Mouse (Mus musculus) ES-E14 (cell line): ENCODE data around the gene Rbm15b. TPM values are rescaled to one million over a fixed set of nuclear protein-coding genes. Genes with fewer than 3 reads are reported as not detected.

Experiments used
- DNase-seq: peaks from one replicate; pipeline ENCODE4 v3.0.0-alpha.2; 2013; ENCODE audit warnings: low read depth, low spot score
- H3K27ac ChIP-seq: 2 replicates; pipeline ENCODE4 v1.5.1; 2012; ENCODE audit warnings: low read depth, mild to moderate bottlenecking, low read length, moderate library complexity, mixed read lengths; ENCODE audit not compliant: poor library complexity, insufficient read depth, severe bottlenecking
- H3K36me3 ChIP-seq: 2 replicates; pipeline ENCODE4 v1.6.1; 2012; ENCODE audit warnings: mild to moderate bottlenecking, low read length, moderate library complexity, mixed read lengths; ENCODE audit not compliant: control insufficient read depth, poor library complexity, insufficient read depth, severe bottlenecking
- H3K4me1 ChIP-seq, 2 experiments: fragments of 150-350 bp in 1 of 2; sonication (generic) in 1 of 2; 2 replicates each; pipeline ENCODE4 v1.6.1; 2012; ENCODE audit warnings: low read length in 2 of 2, mild to moderate bottlenecking in 1 of 2, mixed read lengths in 1 of 2; ENCODE audit not compliant: control insufficient read depth in 2 of 2, insufficient read depth in 2 of 2, poor library complexity in 1 of 2
- H3K4me3 ChIP-seq, 2 experiments: fragments of 150-350 bp in 1 of 2; sonication (generic) in 1 of 2; 2 replicates each; pipeline ENCODE4 v1.5.1; 2012; ENCODE audit warnings: low read length in 2 of 2, low read depth in 1 of 2, mild to moderate bottlenecking in 1 of 2, mixed read lengths in 1 of 2; ENCODE audit not compliant: insufficient read depth in 1 of 2, poor library complexity in 1 of 2, severe bottlenecking in 1 of 2
- H3K9ac ChIP-seq: 2 replicates; pipeline ENCODE4 v1.6.1; 2012; ENCODE audit warnings: low read depth, mild to moderate bottlenecking, low read length, mixed read lengths; ENCODE audit not compliant: poor library complexity, insufficient read depth, severe bottlenecking
- H3K9me3 ChIP-seq: fragments of 150-350 bp; sonication (generic); 2 replicates; pipeline ENCODE4 v1.6.1; 2012; ENCODE audit warnings: low read depth, mild to moderate bottlenecking, low read length; ENCODE audit not compliant: control insufficient read depth, insufficient read depth
- CHD2 ChIP-seq: IDR thresholded peaks from 2 replicates; pipeline ENCODE4 v1.6.1; 2014; ENCODE audit warnings: mild to moderate bottlenecking, low read depth, low read length, inconsistent platforms
- HCFC1 ChIP-seq: IDR thresholded peaks from 2 replicates; pipeline ENCODE4 v1.6.1; 2012; ENCODE audit warnings: low read length, inconsistent platforms, borderline replicate concordance; ENCODE audit not compliant: insufficient read depth
- MAFK ChIP-seq: IDR thresholded peaks from 2 replicates; pipeline ENCODE4 v1.6.1; 2014; ENCODE audit warnings: mild to moderate bottlenecking, low read depth, low read length, inconsistent platforms; ENCODE audit not compliant: insufficient read depth
- ZC3H11A ChIP-seq: IDR thresholded peaks from 2 replicates; pipeline ENCODE4 v1.6.1; 2012; ENCODE audit warnings: low read depth, mild to moderate bottlenecking, inconsistent platforms, low read length, borderline replicate concordance
- ZNF384 ChIP-seq: IDR thresholded peaks from 2 replicates; pipeline ENCODE4 v1.6.1; 2012; ENCODE audit warnings: low read depth, low read length, inconsistent platforms
- in situ Hi-C, 2 experiments: fragments of 600-800 bp; cut with MboI; formaldehyde crosslinking; loops; one replicate each; pipeline ENCODE4 v1.15.1; 2025; ENCODE audit warnings: low sequenced_read_pairs in 2 of 2, inconsistent platforms in 1 of 2; ENCODE audit not compliant: unreplicated experiment in 2 of 2
- total RNA-seq: library from RNA; depleted of rRNA; stranded (reverse); fragments of 300-350 nt; gene quantifications from 2 replicates; pipeline ENCODE4 v1.2.3, GENCODE M21; 2012

Gene Rbm15b
- total RNA-seq, 1 experiment: 42.3 TPM

DNA sequence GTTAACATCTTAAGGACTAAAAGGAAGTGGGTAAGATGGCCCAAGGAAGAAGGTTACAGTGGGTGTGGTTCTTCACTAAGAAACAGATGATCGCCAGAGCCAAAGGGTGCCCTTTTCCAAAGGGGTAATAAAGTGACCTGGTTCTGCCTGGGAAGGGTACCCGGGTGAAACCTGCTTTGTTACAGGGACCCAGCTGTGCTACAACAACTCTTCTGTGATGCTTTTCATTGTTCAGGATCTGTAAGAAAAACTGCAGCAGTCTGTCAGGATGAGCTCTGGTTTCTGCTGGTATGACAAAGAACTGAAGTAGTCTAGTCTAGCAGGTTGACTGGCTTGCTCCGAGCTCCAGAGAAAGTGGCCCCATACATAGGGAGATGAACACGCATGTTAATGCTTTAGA is 5.1 kb downstream of the Rbm15b start:
- H3K27ac ChIP-seq: no peak overlapping the region
- TF ChIP-seq HCFC1 (no peak), CHD2 (no peak), ZC3H11A (no peak), MAFK (no peak), ZNF384 (no peak)

DNA sequence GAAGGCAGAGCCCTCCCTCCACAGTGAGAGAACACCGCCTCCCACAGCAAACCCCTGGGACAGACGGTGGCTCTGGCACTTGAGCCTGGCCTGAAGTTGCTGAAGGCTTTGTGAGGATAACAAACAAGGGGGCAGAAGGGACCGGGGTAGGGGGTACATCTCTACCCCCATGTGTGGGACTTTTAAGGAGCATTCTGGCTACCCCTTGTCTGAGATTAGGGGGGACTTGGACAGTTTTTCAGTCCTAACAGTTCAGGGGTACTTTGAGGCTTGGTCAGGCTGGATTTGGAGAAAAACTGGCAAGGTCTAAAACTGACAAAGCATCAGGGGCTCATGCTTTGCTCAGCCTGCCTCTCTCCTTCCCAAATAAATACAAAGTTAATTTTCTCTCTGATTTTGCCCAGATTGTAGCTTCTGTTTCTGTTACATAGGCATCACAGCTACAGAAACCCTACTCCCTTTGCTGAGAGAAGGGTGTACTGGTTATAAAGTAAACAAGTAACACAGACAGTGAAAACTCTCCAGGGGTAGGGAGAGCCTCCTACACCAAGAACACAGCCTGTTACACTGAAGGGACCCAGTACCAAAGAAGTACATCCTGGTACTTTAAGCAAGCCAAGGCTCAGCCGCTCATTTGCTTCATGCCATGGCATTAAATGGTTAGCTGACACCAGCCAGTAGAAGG is 6.0 kb downstream of the Rbm15b start:
- Histone ChIP-seq H3K4me3 (no peak overlapping the region), H3K27ac (no peak overlapping the region), H3K4me1 (peaks cover 2 to 16% of the 10 kb centered on the region in 2 experiments; a peak in 3 of 4 replicates), H3K9me3 (no peaks in the 10 kb centered on the region), H3K36me3 (peaks cover 61% of the 10 kb centered on the region), H3K9ac (no peak overlapping the region)
- TF ChIP-seq CHD2: no peak
- no peak for TF ChIP-seq ZNF384
- TF ChIP-seq HCFC1: no peak
- TF ChIP-seq MAFK: no peak
- TF ChIP-seq ZC3H11A: no peak
- in situ Hi-C loops: no loop called here
- no peak for DNase-seq

More for the DNA sequence above, 5.1 kb downstream of the Rbm15b start:
- Histone ChIP-seq H3K9me3 (no peaks in the 10 kb centered on the region), H3K4me1 (peaks cover 2 to 16% of the 10 kb centered on the region in 2 experiments; a peak in 3 of 4 replicates), H3K36me3 (peaks cover 56% of the 10 kb centered on the region), H3K4me3 (no peak overlapping the region), H3K9ac (no peak overlapping the region)
- in situ Hi-C loops: no loop called here
- no peak for DNase-seq

DNA sequence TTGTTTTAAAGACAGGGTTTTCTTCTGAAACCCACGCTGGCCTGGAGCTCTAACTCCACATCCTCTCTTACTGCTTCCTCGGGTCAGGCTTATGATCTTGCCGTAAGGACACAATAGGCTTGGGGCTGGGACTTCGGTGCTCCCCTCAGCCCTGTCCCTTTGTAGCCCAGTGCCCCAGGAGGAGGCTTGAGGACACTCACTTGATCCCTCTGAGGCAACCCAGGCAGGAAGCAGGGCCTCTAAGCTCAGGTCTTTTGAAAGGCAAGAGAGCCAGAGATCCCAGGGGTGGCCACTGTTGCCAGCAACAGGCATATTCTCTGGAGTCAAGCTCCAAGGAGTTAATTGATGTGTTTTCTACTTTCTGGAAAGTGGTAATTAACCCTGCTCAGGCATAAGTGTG is 7.8 kb downstream of the Rbm15b start:
- no peak for TF ChIP-seq CHD2
- TF ChIP-seq HCFC1: no peak
- TF ChIP-seq ZC3H11A: no peak
- no peak for TF ChIP-seq ZNF384
- no peak for TF ChIP-seq MAFK
- H3K36me3 ChIP-seq: peaks cover 51% of the 10 kb centered on the region
- DNase-seq: no peak
- no peaks in the 10 kb centered on the region for H3K9me3 ChIP-seq
- no peak overlapping the region for H3K27ac ChIP-seq
- no peak overlapping the region for H3K4me3 ChIP-seq
- in situ Hi-C loops: no loop called here
- H3K9ac ChIP-seq: no peak overlapping the region
- H3K4me1 ChIP-seq: peaks cover 0 to 7% of the 10 kb centered on the region in 2 experiments; a peak in 2 of 4 replicates

DNA sequence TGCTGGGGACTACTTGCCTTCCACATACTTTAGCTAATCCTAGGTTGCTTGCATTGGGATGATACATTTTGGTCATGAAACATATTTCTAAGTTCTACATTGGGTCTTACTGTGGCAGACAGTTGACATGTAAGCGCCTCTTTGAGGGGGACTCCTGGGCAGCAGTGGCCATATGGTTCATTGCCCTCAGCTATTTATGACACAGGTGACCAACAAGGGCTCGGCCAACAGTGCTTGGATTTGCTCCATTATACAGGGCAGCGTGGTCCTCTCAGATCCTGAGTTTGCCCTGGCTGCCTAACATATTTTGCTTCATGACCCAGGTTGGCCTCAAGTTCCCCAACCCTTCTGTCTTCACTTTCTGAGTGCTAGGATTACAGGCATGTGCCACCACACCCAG is 10.6 kb downstream of the Rbm15b start:
- no peak for DNase-seq
- TF ChIP-seq CHD2 (no peak), ZNF384 (no peak), ZC3H11A (no peak), MAFK (no peak), HCFC1 (no peak)
- no peak overlapping the region for H3K4me3 ChIP-seq
- no peaks in the 10 kb centered on the region for H3K4me1 ChIP-seq
- in situ Hi-C loops: no loop called here
- H3K9ac ChIP-seq: no peak overlapping the region
- H3K9me3 ChIP-seq: no peaks in the 10 kb centered on the region
- no peak overlapping the region for H3K27ac ChIP-seq
- peaks cover 38% of the 10 kb centered on the region for H3K36me3 ChIP-seq
